Mouse (Mus musculus): ENCODE measurements at regions not wholly inside any gene's neighbourhood (a gene's known extent, or its start where the extent isn't known, plus 50 kb on each side); places are given as distances from the start of the nearest gene placed in this dataset.

- TF ChIP-seq POLR2A (IDR thresholded peaks at IDR 0.05; ENCODE audit: low read depth, low read length) = no peak
- no peak for TF ChIP-seq CTCF (conservative IDR thresholded peaks at IDR 0.05; ENCODE audit: insufficient read depth, insufficient read length, low read depth, low read length)
Measured at GRCm38 (mm10) chr13:39211076-39211475, 250.4 kb upstream of the Slc35b3 start.
